Mouse (Mus musculus) E14TG2a.4 (cell line): Measurements from ENCODE around the gene 4930404H24Rik.

Source experiments
- CTCF ChIP-seq: conservative IDR thresholded peaks from 2 replicates; pipeline ENCODE4 v1.5.1; 2014; ENCODE audit warnings: low read length
- NANOG ChIP-seq: IDR thresholded peaks from 2 replicates; pipeline ENCODE4 v1.6.1; 2014; ENCODE audit warnings: borderline replicate concordance, low read length, mixed read lengths

GRCm38 (mm10) chr2:153514497-153515380 is 22.1 kb downstream of the 4930404H24Rik start:
- no peak for TF ChIP-seq CTCF
- TF ChIP-seq NANOG: no peak
